In genomic region chr3:27458416-27458815, GRCm38 (mm10) we compare ENCODE assay signal across 30 mouse cellular contexts.
DNase-seq lines count a peak whose midpoint lies in the region; ATAC-seq and TF ChIP-seq lines count a peak whose summit lies in the region.
"Had no signal": no experiment of that assay in that cellular context is flagged by ENCODE, and none has a peak within 500 bp of the region (broad histone marks: within the 10 kb centered on the region; RNA-seq: fewer than 3 reads in every experiment).

No protein-coding gene starts in this region.

- no peak for TF ChIP-seq POLR2A in thymus, adult 2 months (IDR thresholded peaks at IDR 0.05; ENCODE audit: control insufficient read depth, extremely low read depth, insufficient read depth, low read length, poor library complexity)
- TF ChIP-seq POLR2A in CH12.LX (IDR thresholded peaks at IDR 0.05; ENCODE audit: low read depth, low read length): no peak

- dilution Hi-C loops in CH12.LX (cut with MboI; ENCODE audit: extremely low pct_ligation_motif_present, extremely low pct_unique_long_range_greater_than_20kb, low sequenced_read_pairs): no loop called here

- TF ChIP-seq EP300 in CH12.LX (IDR thresholded peaks at IDR 0.05; ENCODE audit: low read length): no peak

- H3K4me1 ChIP-seq in thymus, adult 2 months (replicated peaks; ENCODE audit: control insufficient read depth, insufficient read depth, low read length): peaks cover 28% of the 10 kb centered on the region
- peaks cover 26 to 44% of the 10 kb centered on the region in 2 experiments for H3K4me1 ChIP-seq in CH12.LX (ENCODE audit: control insufficient read depth in 1 of 2, insufficient read depth in 2 of 2)
- H3K4me1 ChIP-seq in kidney, embryonic 16.5 days (ENCODE audit: insufficient read depth, low read length): no peaks in the 10 kb centered on the region
- H3K4me1 ChIP-seq: embryonic facial prominence, embryonic 13.5 days; forebrain, embryonic 10.5 days; forebrain, embryonic 15.5 days; hindbrain, embryonic 15.5 days; intestine, embryonic 15.5 days; limb, embryonic 12.5 days; liver, embryonic 15.5 days; lung, embryonic 15.5 days; neural tube, embryonic 15.5 days had no signal

- TF ChIP-seq RAD21 in CH12.LX (IDR thresholded peaks at IDR 0.05; ENCODE audit: low read depth, low read length): no peak

- no peaks in the 10 kb centered on the region for H3K36me3 ChIP-seq in thymus, adult 2 months (ENCODE audit: control insufficient read depth, insufficient read depth, low read length)
- no peaks in the 10 kb centered on the region for H3K36me3 ChIP-seq in CH12.LX (replicated peaks in 1 of 2; ENCODE audit: control insufficient read depth in 1 of 2, insufficient read depth in 1 of 2, low read length in 1 of 2)
- H3K36me3 ChIP-seq in kidney, embryonic 16.5 days (ENCODE audit: insufficient read depth, low read length): peaks cover 88% of the 10 kb centered on the region

- no peaks in the 10 kb centered on the region for H3K27me3 ChIP-seq in thymus, adult 2 months (ENCODE audit: control insufficient read depth, insufficient read depth, low read length)
- H3K27me3 ChIP-seq in CH12.LX (replicated peaks): no peaks in the 10 kb centered on the region
- H3K27me3 ChIP-seq in kidney, embryonic 16.5 days (ENCODE audit: insufficient read depth, low read length): no peaks in the 10 kb centered on the region
- H3K27me3 ChIP-seq: embryonic facial prominence, embryonic 13.5 days; forebrain, embryonic 15.5 days; heart, embryonic 12.5 days; hindbrain, embryonic 15.5 days; intestine, embryonic 15.5 days; limb, embryonic 12.5 days; liver, embryonic 15.5 days; lung, embryonic 15.5 days; neural tube, embryonic 15.5 days; Patski had no signal

- H3K4me2 ChIP-seq in CH12.LX (ENCODE audit: insufficient read depth, low read depth, poor library complexity, severe bottlenecking): no peak overlapping the region
- H3K4me2 ChIP-seq in kidney, embryonic 16.5 days (replicated peaks; ENCODE audit: low read depth, low read length): no peak overlapping the region
- H3K4me2 ChIP-seq: embryonic facial prominence, embryonic 13.5 days; forebrain, embryonic 15.5 days; heart, embryonic 12.5 days; hindbrain, embryonic 15.5 days; intestine, embryonic 15.5 days; limb, embryonic 12.5 days; liver, embryonic 15.5 days; lung, embryonic 15.5 days; neural tube, embryonic 15.5 days had no signal

- 48% methylated on average over 9 of the region's 9 CpGs for WGBS in thymus, adult 2 months
- 88% methylated on average over 9 of the region's 9 CpGs for WGBS in kidney, embryonic 16.5 days

- H3K4me3 ChIP-seq in thymus, adult 2 months (ENCODE audit: control insufficient read depth, insufficient read depth, low read length): no peak overlapping the region
- no peak overlapping the region for H3K4me3 ChIP-seq in CH12.LX (replicated peaks in 1 of 3; ENCODE audit: low read depth in 2 of 3, low read length in 2 of 3, poor library complexity in 1 of 3)
- H3K4me3 ChIP-seq in kidney, embryonic 16.5 days (ENCODE audit: low read length): no peak overlapping the region
- H3K4me3 ChIP-seq: embryonic facial prominence, embryonic 13.5 days; forebrain, embryonic 10.5 days; forebrain, embryonic 15.5 days; gastrocnemius, adult 2 months; heart, adult 2 months; heart, embryonic 12.5 days; hindbrain, embryonic 15.5 days; intestine, embryonic 15.5 days; limb, embryonic 12.5 days; liver, embryonic 15.5 days; lung, embryonic 15.5 days; midbrain, embryonic 10.5 days; neural tube, embryonic 15.5 days had no signal

- DNase-seq in thymus, adult 2 months: no peak
- DNase-seq in thymus, adult 18-20 months: no peak
- no peak for DNase-seq in CH12.LX (ENCODE audit: extremely low read depth)
- DNase-seq in naive thymus-derived CD4-positive, alpha-beta T cell, adult 2 months (ENCODE audit: low read depth): peak; percentile 73
- DNase-seq in frontal cortex, postnatal 36 days (ENCODE audit: low spot score in 2 of 2): no peak
- DNase-seq in lung, adult 18-20 months: no peak
- DNase-seq: adrenal gland, postnatal 25 days; cerebellum, adult 11-12 months; cerebellum, postnatal 10 days; gastrocnemius, adult 2 months; heart, adult 2 months; heart, postnatal 4 days; kidney, adult 8-10 months; kidney, postnatal 14 days; layer of hippocampus, adult 9-11 months; retina, postnatal 1 day; right cerebral cortex, postnatal 14 days had no signal

- no peak overlapping the region for H3K9ac ChIP-seq in CH12.LX (ENCODE audit: insufficient read depth, low read depth)
- no peak overlapping the region for H3K9ac ChIP-seq in kidney, embryonic 16.5 days (replicated peaks; ENCODE audit: low read length)
- H3K9ac ChIP-seq: embryonic facial prominence, embryonic 13.5 days; forebrain, embryonic 15.5 days; heart, embryonic 12.5 days; hindbrain, embryonic 15.5 days; intestine, embryonic 15.5 days; limb, embryonic 12.5 days; liver, embryonic 15.5 days; lung, embryonic 15.5 days; neural tube, embryonic 15.5 days had no signal

- H3K9me3 ChIP-seq in CH12.LX (replicated peaks; ENCODE audit: low read length): no peaks in the 10 kb centered on the region
- H3K9me3 ChIP-seq in kidney, embryonic 16.5 days (ENCODE audit: low read length): no peaks in the 10 kb centered on the region
- H3K9me3 ChIP-seq: embryonic facial prominence, embryonic 13.5 days; forebrain, embryonic 10.5 days; forebrain, embryonic 15.5 days; heart, embryonic 12.5 days; hindbrain, embryonic 15.5 days; intestine, embryonic 15.5 days; liver, embryonic 15.5 days; lung, embryonic 15.5 days; midbrain, embryonic 10.5 days; neural tube, embryonic 15.5 days had no signal

- H3K27ac ChIP-seq in thymus, adult 2 months (ENCODE audit: control insufficient read depth, insufficient read depth, low read length): peak overlapping the region; percentile 58
- H3K27ac ChIP-seq in CH12.LX (ENCODE audit: insufficient read depth, low read depth): no peak overlapping the region
- no peak overlapping the region for H3K27ac ChIP-seq in kidney, embryonic 16.5 days (ENCODE audit: low read length)
- H3K27ac ChIP-seq: embryonic facial prominence, embryonic 13.5 days; forebrain, embryonic 10.5 days; forebrain, embryonic 15.5 days; gastrocnemius, adult 2 months; heart, adult 2 months; hindbrain, embryonic 15.5 days; intestine, embryonic 15.5 days; limb, embryonic 12.5 days; liver, embryonic 15.5 days; lung, embryonic 15.5 days; midbrain, embryonic 10.5 days; neural tube, embryonic 15.5 days had no signal

- H3K79me2 ChIP-seq in CH12.LX (replicated peaks; ENCODE audit: control insufficient read depth, extremely low read depth, insufficient read depth, poor library complexity, severe bottlenecking): no peaks in the 10 kb centered on the region

- no peak for ATAC-seq in kidney, embryonic 16.5 days (ENCODE audit: low FRiP score, low TSS enrichment)
- ATAC-seq: forebrain, embryonic 15.5 days; intestine, embryonic 15.5 days; Patski had no signal

- in situ Hi-C loops in CH12.LX (cut with MboI; ENCODE audit: low pct_ligation_motif_present, low pct_unique_long_range_greater_than_20kb, low sequenced_read_pairs): loop anchor here (25.0 kb wide), 1 partner anchor 196 kb away; no protein-coding TSS in a partner anchor

- no peak for TF ChIP-seq CTCF in thymus, adult 2 months (IDR thresholded peaks at IDR 0.05; ENCODE audit: borderline replicate concordance, control insufficient read depth, extremely low read depth, insufficient read depth, low read length, poor library complexity)
- TF ChIP-seq CTCF in CH12.LX (conservative IDR thresholded peaks at IDR 0.05 in 1 of 2, IDR thresholded peaks at IDR 0.05 in 1 of 2; ENCODE audit: low read depth in 2 of 2, low read length in 2 of 2): no peak

TF ChIP-seq in CH12.LX, 34 proteins besides CTCF, POLR2A, EP300 and RAD21:
- 0 out of 2 replicates have a peak, but pooled peaks have one; percentile 8 for TF ChIP-seq JUN (IDR thresholded peaks at IDR 0.05; ENCODE audit: insufficient read depth, low read depth, low read length)
- TF ChIP-seq ZC3H11A (IDR thresholded peaks at IDR 0.05; ENCODE audit: low read depth, low read length): no peak
